Mouse (Mus musculus): ENCODE data around the gene Zfp462. TPM values are rescaled to one million over a fixed set of nuclear protein-coding genes. Genes with fewer than 3 reads are reported as not detected.

Gene Zfp462
- total RNA-seq, 1 experiment from 2014 or later = 1.3 TPM

DNA sequence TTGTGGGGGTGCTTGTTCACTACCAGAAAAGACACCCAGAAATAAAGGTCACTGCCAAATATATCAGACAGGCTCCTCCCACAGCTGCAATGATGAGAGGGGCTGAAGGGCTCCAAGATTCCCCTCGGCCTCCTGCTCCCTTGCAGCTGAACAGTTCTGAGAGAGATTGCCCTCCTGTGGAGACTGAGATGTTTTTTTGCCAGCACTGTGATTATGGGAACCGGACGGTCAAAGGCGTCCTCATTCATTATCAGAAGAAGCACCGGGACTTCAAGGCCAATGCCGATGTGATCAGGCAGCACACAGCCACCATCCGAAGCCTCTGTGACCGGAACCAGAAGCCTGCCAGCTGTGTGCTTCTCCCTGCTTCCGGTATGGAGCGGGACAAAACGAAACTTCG lies 66.5 kb downstream of the Zfp462 start:
- no peak for ATAC-seq (replicated peaks in 1 of 2; ENCODE audit: insufficient read depth in 1 of 2, low FRiP score in 2 of 2, low TSS enrichment in 1 of 2, low read depth in 1 of 2, poor library complexity in 2 of 2, severe bottlenecking in 2 of 2)

- ATAC-seq (replicated peaks in 1 of 2; ENCODE audit: insufficient read depth in 1 of 2, low FRiP score in 2 of 2, low TSS enrichment in 1 of 2, low read depth in 1 of 2, poor library complexity in 2 of 2, severe bottlenecking in 2 of 2) = no peak
Measured at GRCm38 (mm10) chr4:55013563-55014248, 68.9 kb downstream of the Zfp462 start.

DNA sequence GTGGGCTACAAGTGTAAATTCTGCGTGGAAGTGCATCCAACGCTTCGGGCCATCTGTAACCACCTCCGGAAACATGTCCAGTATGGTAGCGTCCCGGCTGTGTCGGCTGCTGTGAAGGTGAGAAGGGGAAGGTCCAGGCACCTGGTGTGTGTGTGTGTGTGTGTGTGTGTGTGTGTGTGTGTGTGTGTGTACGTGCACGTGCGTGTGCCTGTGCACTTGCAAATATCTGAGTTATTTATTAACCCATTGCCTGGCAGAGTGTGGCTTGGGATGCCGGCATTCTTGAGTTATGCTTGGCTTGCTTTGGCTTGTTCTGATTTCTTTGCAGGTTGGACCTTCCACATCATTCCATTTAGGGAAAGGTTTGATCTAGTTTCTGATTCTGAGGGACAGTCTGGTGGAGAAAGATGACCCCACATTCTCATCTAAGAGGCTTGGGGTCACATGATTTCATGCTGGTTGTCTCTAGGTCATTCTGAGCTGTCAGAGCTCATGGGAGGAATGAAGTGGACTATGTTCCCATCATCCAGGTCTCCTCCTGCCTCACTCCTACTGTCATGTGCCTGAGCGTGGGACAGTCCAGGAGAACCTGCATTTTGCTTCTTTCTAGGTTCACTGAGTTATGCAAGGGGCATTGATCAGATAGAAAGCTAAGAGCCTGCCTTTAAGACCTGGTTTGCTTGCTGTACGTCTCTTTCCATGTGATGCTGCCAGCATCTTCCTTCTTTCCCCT lies 70.0 kb downstream of the Zfp462 start:
- ATAC-seq (replicated peaks in 1 of 2; ENCODE audit: insufficient read depth in 1 of 2, low FRiP score in 2 of 2, low TSS enrichment in 1 of 2, low read depth in 1 of 2, poor library complexity in 2 of 2, severe bottlenecking in 2 of 2) = no peak

DNA sequence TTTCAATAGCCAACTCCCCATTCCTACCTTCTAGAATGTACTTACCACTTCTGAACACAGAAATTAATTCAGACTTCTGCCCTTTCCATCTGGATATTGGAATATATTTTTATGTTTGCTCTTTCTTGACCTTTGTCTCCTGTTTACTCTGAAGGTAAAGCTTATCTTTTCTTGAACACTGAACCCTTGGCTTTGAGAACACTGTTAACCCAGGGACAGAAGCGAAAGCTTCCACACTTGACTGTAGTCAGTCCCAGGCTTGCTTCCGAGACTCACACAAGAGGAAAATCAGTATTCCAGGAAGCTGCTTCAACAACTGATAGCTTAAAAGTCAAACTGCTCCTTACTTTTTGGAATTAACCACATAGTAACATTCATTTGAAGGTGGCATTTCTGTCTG lies 70.7 kb downstream of the Zfp462 start:
- no peak for ATAC-seq (replicated peaks in 1 of 2; ENCODE audit: insufficient read depth in 1 of 2, low FRiP score in 2 of 2, low TSS enrichment in 1 of 2, low read depth in 1 of 2, poor library complexity in 2 of 2, severe bottlenecking in 2 of 2)

DNA sequence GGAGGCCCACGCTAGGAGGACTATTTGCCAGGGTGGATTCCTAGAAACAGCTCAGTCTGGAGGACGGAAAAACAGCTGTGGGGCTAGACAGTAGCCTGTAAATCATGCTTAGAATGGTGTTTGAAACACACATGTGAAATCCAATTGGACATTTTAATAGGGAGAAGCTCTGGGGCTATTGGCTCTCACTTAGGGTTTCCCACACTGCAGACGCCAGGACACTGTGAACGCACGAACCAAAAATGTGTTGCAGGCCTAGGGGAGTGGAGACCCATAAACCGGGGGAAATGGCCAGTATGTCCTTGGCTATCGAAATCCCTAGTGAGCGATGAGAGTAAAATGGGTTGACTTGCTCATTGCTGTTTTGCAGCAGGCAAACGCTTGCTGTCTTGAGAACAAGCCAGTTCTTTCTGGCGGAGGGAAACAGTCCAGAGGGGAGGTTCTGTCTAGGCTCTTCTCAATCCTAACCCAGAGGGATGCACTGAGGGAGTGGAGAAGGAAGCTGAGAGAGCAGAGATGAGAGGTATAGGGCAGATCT lies 81.3 kb downstream of the Zfp462 start:
- ATAC-seq (replicated peaks in 1 of 2; ENCODE audit: insufficient read depth in 1 of 2, low FRiP score in 2 of 2, low TSS enrichment in 1 of 2, low read depth in 1 of 2, poor library complexity in 2 of 2, severe bottlenecking in 2 of 2) = no peak

DNA sequence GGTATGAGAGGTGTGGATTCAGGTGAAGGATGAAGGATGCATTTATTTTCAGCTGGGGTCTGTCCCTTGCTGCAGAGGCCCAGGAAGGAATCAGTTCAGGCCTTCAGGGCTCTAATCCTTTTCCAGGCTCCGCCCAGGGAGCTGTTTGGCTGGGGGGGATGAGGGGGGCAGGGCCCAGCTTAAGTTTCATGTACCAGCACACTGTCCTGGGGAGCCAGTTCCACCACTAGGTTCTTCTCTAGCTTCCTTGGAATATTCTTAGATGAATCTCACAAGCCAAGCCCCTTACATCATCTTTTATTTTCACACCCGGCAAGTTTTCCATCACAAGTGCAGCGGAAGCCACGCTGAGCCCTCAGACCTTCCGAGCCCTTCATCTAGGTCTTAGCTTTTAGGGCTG lies 85.6 kb downstream of the Zfp462 start:
- ATAC-seq (replicated peaks in 1 of 2; ENCODE audit: insufficient read depth in 1 of 2, low FRiP score in 2 of 2, low TSS enrichment in 1 of 2, low read depth in 1 of 2, poor library complexity in 2 of 2, severe bottlenecking in 2 of 2) = no peak

GRCm38 (mm10) chr4:55032317-55032930 lies 87.6 kb downstream of the Zfp462 start:
- no peak for ATAC-seq (replicated peaks in 1 of 2; ENCODE audit: insufficient read depth in 1 of 2, low FRiP score in 2 of 2, low TSS enrichment in 1 of 2, low read depth in 1 of 2, poor library complexity in 2 of 2, severe bottlenecking in 2 of 2)

DNA sequence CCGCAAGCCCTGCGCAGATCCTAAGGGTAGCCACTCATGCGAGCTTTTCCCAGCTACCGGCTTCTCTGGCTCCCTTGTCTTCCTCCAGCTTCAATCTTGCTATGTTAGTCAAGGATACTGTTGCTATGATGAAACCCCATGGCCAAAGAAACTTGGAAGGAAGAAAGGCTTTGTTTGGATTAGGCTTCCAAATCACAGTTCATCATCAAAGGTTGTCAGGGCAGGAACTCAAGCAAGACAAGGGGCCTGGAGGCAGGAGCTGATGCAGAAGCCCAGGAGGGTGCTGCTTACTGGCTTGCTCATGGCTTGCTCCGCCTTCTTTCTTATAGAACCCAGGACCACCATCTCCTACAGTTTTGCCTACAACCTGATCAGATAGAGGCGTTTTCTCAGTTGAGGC lies 88.6 kb downstream of the Zfp462 start:
- no peak for ATAC-seq (replicated peaks in 1 of 2; ENCODE audit: insufficient read depth in 1 of 2, low FRiP score in 2 of 2, low TSS enrichment in 1 of 2, low read depth in 1 of 2, poor library complexity in 2 of 2, severe bottlenecking in 2 of 2)

GRCm38 (mm10) chr4:55038139-55038538 lies 93.3 kb downstream of the Zfp462 start:
- no peak for ATAC-seq (replicated peaks in 1 of 2; ENCODE audit: insufficient read depth in 1 of 2, low FRiP score in 2 of 2, low TSS enrichment in 1 of 2, low read depth in 1 of 2, poor library complexity in 2 of 2, severe bottlenecking in 2 of 2)

DNA sequence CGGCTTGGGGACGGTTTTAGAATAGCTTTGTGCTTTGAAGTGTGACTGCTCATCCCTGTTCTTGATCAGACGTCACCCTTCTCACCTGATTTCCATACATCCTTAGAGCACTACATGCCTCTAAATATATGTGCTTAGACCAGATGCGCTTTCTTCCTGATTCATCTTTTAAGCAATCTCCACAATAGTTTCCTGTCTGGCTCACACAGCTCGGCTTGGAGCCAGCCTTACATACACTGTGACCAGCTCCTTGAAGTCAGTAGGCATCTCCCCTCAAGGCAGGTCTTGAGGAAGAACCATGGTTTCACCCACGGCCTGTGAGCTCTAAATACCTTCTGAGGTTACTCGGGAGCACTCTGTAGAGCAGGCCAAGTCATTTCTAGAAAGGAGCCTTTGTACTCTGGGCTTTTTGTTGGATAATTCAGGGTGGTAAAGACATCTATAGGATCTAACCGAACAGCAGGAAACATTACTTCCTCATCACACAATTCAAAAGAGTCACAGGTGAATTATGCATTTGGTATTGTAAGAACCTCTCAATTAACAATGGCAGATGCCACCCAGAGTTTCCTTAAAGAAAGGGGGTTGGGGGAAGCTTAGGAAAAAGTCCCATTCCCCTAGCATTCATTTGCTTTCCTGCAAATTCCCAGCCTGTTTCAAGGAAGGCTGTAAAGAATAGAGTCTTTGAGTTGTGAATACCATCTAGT lies 95.6 kb downstream of the Zfp462 start:
- no peak for ATAC-seq (replicated peaks in 1 of 2; ENCODE audit: insufficient read depth in 1 of 2, low FRiP score in 2 of 2, low TSS enrichment in 1 of 2, low read depth in 1 of 2, poor library complexity in 2 of 2, severe bottlenecking in 2 of 2)

- ATAC-seq (replicated peaks in 1 of 2; ENCODE audit: insufficient read depth in 1 of 2, low FRiP score in 2 of 2, low TSS enrichment in 1 of 2, low read depth in 1 of 2, poor library complexity in 2 of 2, severe bottlenecking in 2 of 2) = no peak
Measured at GRCm38 (mm10) chr4:55041106-55041730, 96.4 kb downstream of the Zfp462 start.

DNA sequence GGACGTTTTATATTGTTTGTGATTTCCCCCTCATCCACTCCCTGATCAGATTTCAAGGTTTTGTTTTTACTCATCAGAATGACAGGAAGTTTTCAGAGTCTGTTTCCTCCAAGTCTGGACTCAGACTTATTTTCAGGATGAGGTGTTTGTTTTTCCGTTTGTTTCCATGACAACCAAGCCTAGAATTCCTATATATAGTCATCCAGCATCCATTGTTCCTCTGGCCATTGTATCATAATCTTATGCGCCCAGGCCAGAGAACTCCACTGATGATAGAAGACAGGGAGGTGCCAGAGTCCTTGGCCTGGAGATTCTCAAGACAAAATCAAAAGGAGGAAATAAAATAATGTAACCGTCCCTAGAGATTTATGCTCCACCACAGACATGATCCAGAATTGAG lies 97.7 kb downstream of the Zfp462 start:
- ATAC-seq (replicated peaks in 1 of 2; ENCODE audit: insufficient read depth in 1 of 2, low FRiP score in 2 of 2, low TSS enrichment in 1 of 2, low read depth in 1 of 2, poor library complexity in 2 of 2, severe bottlenecking in 2 of 2) = no peak

DNA sequence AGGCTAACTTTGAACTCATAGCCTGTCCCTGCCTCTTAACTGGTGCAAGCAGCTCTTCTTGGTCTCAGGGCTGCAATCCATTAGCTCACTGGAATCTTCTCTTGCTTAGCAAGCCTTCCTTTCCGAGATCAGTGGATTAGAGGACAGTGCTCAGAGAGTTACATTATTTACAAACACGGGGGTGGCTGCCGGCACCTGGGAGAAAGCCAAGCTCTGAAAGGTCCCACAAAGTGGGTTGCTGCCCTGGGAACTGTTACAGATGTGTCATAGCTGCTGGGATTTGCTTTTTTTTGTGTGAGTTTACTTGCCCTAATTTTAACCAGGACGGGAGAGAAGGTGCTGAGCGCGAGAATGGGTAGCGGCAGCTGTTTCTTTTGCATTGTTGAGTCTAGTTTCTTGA lies 102.4 kb downstream of the Zfp462 start:
- no peak for ATAC-seq (replicated peaks in 1 of 2; ENCODE audit: insufficient read depth in 1 of 2, low FRiP score in 2 of 2, low TSS enrichment in 1 of 2, low read depth in 1 of 2, poor library complexity in 2 of 2, severe bottlenecking in 2 of 2)

DNA sequence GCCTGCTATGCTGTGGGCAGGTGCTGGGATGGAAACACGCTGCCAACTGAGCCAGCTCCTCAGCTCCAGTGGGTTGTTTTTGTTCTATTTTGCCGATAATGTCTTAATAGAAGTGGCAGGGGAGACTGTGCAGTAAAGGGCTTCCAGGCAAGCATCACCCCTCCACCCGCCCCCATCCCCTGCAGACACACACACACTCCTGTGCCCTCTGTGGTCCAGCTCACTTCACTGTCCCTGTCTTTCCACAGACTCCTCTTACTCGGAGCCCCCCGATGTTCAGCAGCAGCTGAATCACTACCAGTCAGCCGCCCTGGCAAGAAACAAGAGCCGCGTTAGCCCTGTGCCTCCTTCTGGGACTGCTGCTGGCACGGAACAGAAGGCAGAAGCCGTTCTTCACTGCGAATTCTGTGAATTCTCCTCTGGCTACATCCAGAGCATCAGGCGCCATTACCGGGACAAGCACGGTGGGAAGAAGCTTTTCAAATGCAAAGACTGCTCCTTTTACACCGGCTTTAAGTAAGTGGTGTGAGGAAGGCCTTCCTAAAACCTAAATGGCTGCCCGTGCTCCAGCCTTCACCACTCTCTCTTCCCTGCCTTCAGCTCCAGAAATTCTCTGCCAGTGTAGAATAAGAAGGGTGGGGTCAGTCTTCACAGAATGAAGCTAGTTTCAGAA lies 105.2 kb downstream of the Zfp462 start:
- no peak for ATAC-seq (replicated peaks in 1 of 2; ENCODE audit: insufficient read depth in 1 of 2, low FRiP score in 2 of 2, low TSS enrichment in 1 of 2, low read depth in 1 of 2, poor library complexity in 2 of 2, severe bottlenecking in 2 of 2)

DNA sequence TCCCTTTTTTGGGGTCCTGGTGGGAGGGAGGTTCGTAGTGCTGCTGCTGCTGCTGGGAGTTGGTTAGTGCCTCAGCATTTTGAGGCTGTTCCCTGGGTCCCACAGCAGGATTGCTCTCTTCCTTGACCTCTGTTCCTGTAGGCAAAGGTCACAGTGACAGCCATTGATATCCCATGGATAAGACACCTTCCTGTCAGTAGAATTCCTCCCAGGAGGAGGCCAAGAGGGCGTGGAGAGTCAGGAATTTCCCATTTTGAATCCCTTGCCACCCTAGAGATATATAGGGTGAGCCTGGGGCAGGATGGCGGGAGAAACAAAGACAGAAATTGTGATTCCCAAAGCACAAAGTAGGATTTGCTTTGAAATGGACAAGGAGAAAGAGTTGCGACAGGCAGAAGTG lies 106.5 kb downstream of the Zfp462 start:
- ATAC-seq (replicated peaks in 1 of 2; ENCODE audit: insufficient read depth in 1 of 2, low FRiP score in 2 of 2, low TSS enrichment in 1 of 2, low read depth in 1 of 2, poor library complexity in 2 of 2, severe bottlenecking in 2 of 2) = no peak

- no peak for ATAC-seq (replicated peaks in 1 of 2; ENCODE audit: insufficient read depth in 1 of 2, low FRiP score in 2 of 2, low TSS enrichment in 1 of 2, low read depth in 1 of 2, poor library complexity in 2 of 2, severe bottlenecking in 2 of 2)
Measured at GRCm38 (mm10) chr4:55052686-55053085, 107.8 kb downstream of the Zfp462 start.

Measured in hematopoietic stem cell, adult 5-6 weeks (primary cell).